Mouse (Mus musculus) gastrocnemius, adult 8-10 months (tissue): ENCODE measurements around the gene Pprc1. TPM values are rescaled to one million over a fixed set of nuclear protein-coding genes. Genes with fewer than 3 reads are reported as not detected.

Source experiments
- DNase-seq, 2 experiments: peaks; one replicate each; pipeline ENCODE4 v3.0.0; 2022; ENCODE audit warnings: low spot score in 2 of 2
- total RNA-seq, 4 experiments: library from RNA; stranded (reverse); gene quantifications; 2 replicates each; pipeline ENCODE4 v1.2.4; 2022

Gene Pprc1
- total RNA-seq, 4 experiments from 2014 or later: 13.0 to 22.8 (median 14.7) TPM

DNA sequence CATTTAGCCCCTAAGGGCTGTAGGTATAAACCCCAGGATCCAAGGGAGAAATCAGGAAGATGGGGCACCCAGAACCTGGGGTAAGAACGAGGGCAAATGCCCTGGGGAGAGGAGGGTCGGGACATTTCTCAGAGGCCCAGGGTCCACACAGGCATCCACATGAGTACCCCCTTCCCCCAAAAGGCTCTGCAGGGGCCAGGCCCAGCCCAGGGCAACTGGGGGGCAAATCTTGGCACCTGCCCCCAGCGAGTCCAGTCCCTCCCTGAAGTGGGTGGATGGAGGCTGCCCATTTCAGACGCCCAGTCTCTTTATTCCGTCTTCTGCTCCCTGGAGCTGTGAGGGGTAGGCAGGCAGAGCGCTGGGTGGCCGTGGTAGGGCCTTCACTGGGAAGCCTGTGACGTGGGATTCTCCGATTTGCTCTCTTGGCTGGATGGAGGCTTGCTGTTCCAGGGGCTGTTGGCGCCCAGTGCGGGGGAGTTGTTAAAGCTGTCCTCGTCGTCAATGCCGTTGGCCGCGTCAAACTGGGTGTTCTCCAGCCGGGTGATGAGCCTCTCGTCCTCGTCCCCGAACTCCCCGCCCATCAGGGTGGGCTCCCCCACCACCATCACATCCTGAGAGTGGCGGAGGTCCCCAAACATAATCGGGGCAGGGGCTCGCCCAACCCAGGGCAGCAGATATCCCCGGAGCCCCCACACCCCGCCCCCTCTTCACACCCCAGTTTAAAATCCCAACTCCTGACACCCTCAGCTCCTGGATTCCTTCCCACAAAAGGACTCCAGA is 11.8 kb upstream of the Pprc1 start:
- no peak for DNase-seq

- DNase-seq: no peak
Observed at GRCm38 (mm10) chr19:46033911-46034310, 10.8 kb upstream of the Pprc1 start.

DNA sequence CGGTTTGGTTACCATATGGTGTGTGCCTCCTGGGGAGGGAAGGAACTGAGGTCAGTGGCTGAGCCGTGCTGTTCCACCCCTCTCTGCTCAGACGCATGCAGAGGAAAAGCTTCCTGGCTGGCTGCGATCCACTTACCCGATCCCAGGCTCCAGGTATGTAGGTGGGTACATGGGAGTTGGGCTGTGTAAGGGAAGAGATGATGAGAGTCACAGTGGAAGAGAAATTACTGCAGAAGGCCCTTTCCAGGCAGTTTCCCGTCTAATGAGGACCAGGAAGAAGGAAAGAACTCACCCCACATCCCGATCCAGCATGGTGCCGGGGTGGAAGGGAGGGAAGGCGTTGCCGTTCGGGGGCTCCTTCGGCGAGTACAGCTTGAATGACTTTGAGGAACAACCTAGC is 8.7 kb upstream of the Pprc1 start:
- no peak for DNase-seq

DNA sequence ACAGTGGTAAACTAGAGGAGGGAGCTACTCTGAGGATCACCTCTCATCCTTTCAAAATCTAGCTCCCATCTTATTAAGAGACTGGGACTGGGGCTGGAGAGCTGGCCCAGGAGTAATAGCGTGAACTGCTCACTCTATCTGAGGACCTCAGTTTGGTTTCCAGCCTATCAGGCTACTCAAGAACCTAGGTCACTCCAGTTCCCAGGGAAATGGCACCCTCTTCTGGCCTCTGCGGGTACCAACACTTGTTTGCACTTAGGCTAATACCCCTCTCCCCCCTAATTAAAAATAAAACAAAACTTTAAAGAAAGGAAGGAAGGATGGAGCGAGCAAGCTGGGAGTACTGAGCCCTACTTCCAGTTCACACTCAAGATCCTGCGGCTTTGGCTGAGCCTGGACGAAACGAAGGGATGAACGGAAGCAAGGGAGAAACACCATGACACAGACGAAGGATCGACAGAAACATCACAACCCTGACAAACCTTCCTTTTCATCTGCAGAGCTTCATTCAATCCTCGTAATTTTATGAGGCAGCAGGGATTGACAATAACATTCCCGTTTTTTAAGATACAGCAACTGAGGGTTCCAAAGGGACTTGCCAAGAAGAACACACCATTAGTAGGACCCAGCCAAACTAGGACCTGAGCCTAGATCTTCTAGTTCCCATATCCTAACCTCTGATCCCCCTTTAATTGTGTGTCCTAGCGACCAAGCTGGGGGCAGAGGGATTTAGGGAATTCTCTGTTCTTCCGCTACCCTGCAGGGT is 8.0 kb upstream of the Pprc1 start:
- no peak for DNase-seq

DNA sequence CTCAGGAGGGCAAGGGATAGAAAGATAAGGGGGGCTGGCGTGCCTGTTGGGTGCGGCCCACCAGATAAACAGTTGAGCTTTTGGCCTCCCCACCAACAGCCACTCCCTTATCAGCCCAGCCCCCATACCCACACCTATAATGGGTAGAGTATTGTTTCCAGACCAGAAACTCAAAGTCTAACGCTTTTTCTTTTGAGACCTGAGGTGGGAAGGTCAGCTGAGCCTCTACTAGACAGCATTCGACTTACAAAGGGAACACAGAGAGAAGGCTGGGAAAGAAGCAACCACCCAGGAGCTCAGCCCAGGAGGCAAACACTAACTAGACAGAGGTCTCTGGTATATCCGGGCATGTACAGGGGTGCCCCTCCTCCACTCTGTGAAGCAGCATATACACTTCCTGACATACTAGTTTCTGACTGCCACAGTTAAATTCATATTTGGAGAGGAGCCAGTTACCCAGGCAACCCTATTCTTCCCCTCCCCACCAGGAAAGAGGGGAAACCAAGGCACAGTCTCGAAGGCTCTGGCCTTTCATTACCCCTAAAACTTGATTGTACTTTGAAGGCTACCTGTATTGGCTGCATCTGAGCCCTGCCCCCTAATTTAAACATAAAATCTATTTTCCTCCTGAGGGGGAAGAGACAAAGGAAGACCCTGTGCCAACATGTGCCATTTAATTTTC is 7.3 kb upstream of the Pprc1 start:
- no peak for DNase-seq

DNA sequence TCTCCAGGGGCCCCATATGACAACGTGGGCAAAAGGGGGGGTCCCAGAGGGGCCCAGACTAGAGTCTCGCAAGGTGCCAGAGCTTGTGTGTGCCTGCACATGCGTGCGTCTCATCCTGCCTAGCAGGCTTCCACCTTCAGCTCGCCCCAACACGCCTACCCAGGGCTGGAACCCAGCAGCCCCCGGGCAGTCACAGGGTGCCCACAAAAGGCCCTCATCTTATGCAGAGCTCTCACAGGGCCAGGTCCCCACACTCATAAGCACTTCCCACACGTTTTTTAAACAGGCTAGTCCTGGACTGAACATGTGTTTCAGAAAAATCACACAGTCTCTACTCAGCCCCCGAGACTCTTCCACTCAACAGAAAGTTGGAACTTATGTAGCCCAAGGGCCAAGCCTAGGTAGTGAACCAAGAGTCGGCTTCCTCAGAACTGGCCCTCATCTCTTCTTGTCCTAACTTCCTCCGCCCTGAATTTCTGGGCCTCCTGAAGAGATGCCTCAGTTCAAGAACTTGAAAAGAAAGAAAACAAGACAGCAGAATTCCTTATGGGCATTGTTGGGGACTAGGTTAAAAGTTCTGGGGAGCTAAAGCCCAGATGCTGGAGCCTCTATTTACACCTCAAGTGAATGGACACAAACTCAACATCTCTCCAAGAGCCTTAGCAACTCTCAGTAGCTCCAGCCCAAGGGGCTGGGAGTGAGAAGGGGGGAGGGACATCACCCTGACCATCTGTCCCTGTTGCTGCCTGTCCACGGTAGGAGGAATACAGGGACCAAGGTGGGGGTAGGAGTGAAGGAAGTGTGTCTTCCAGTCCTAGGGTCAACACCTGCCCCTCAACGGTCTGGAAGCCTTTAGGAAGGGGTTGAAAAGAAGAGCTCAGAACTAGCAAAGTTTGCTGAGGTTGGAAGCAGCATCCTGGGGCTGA is 6.5 kb upstream of the Pprc1 start:
- DNase-seq: no peak

DNA sequence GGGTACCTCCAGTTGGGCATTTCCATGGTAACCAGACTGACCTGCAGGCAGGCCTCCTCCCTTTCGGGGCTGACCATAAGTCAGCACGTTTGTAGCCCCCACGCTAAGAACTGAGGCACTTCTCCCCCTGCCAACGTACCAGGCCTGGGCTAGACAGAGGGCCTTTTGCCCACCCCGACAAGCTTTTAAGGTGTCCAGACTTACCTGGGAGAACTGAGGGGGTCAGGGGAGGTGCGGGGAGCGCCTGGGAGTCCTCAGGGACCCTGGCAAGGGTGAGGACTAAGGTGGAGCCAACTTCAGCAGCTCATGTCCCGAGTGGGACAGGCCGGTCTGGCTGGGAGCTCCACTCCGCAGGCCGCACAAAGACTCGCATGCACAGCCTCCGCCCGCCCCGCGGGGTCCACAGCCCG is 5.8 kb upstream of the Pprc1 start:
- DNase-seq: no peak

DNA sequence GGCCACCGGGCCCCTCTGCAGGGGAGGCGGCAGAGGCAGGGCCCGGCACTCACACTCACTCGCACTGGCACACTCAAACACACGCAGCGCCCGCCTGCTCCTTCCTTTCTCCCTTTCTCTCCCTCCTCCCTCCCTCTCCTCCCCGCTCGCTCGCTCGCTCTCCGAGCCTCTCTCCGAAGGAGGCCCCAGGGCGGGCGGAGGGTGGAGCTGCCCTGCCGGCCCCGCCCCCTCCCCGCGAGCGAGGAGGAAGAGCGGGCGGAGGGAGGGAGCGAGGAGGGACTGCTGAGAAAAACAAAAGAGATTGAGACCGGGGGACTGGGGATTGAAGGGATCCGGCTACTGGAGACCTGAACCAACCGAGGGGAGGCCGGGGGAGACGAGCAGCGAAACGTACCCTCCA is 5.2 kb upstream of the Pprc1 start:
- DNase-seq: peak; percentile 65 to 75

- no peak for DNase-seq
Observed at GRCm38 (mm10) chr19:46040149-46040902, 4.4 kb upstream of the Pprc1 start.

DNA sequence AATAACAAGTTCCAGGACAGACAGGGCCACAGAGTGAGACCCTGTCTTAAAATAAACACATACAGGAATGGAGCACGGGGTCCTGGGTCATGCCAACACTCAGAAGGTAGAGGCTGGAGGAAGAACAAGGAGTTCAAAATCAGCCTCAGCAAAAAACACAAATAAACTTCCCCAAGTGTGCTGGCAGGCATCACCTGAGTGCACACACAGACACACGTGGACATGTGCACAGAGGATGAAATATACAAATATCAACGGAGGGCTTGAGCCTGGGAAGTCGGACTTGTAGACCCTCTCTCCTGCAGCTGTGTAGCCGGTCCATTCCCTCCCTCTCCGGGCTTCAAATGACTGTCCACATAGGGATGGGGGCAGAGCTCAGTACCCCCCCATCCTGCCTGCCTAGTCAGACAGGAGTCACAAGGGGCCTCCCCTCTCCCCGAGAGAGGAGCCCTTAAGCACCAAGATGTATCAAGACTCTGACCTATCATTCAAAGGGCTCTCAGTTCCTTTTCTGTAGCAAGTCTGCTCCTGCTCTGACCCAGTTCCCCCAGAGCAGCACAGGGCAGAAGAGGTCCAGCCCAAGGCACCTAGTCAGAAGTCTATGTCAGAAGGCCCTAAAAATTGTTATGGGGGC is 3.3 kb upstream of the Pprc1 start:
- no peak for DNase-seq

GRCm38 (mm10) chr19:46041933-46042475 is 2.7 kb upstream of the Pprc1 start:
- peak; percentile 33 to 50 for DNase-seq

- DNase-seq: no peak
Observed at GRCm38 (mm10) chr19:46042476-46043011, 2.1 kb upstream of the Pprc1 start.

- no peak for DNase-seq
Observed at GRCm38 (mm10) chr19:46043380-46043779, 1.3 kb upstream of the Pprc1 start.

DNA sequence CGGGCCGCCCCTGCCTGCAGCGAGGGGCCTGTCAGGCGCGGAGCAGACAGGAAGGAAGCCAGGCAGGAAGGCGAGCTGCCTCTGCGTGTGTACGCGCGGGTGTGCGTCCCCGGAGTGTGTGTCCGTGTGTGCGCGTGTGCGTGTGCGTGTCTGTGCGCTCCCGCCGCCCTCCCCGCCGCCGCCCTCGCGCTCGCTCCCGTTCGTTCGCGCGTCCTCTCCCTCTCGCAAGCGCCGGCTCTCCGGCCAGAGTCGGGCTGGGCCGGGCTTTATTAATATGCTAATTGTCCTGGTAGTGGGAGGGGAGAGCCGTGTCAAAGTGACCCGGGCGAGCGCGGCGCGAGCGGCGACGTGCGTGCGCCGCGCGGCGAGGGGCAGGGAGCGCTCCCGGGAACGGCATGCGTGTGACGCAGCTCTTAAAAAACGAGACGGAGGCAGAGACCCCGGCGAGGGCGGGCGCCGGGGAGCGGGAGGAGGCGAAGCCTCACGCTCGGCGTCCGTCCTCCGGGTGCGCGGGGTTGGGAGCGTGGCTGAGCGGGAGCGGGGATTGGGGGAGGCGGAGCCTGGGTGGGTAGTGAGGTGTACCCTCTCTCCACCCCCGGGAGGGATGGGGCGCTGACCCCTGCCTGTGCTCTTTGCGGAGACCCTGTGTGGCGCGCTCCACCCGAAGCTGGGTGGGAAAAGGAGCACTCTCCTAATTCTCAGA is 458 bp downstream of the Pprc1 start, which contains the start of gene Ldb1:
TSS of gene Ldb1 (minus strand) at position 222 of the 703 bp plus-strand sequence.
- DNase-seq: peak; percentile 73 to 79

- peak in 1 of 2 experiments; percentile 42 for DNase-seq
Observed at GRCm38 (mm10) chr19:46045696-46046311, 1.1 kb downstream of the Pprc1 start.

- DNase-seq: no peak
Observed at GRCm38 (mm10) chr19:46046621-46047025, 1.9 kb downstream of the Pprc1 start.

DNA sequence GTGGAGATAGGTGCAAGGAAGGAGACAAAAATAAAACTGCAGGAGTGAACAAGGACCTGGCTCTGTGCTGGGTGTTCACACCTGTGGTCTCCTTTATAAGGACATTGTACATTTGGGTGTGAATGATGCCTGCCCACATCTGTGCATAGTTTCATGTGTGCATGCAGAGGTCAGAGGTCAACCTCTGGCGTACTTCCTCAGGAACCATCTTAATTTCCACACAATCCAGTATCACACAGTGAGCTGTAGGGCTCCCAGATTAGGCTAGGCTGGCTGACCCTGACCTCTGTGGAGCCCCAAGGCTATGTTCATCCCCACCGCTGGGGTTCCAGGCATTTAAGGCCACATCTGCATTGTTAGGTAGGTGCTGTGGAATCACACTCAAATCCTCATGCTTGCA is 2.7 kb downstream of the Pprc1 start:
- DNase-seq: no peak

- no peak for DNase-seq
Observed at GRCm38 (mm10) chr19:46049129-46049528, 4.4 kb downstream of the Pprc1 start.
